Mouse (Mus musculus) liver, embryonic 14.5 days (tissue): ENCODE measurements around the gene Ppfia3.

Experiments used
- CTCF ChIP-seq: IDR thresholded peaks from 2 replicates; pipeline ENCODE4 v1.5.1; 2016; ENCODE audit warnings: antibody characterized with exemption, low read depth, control low read depth
- EP300 ChIP-seq: IDR thresholded peaks from 2 replicates; pipeline ENCODE4 v1.6.1; 2016; ENCODE audit warnings: antibody characterized with exemption, low read depth

GRCm38 (mm10) chr7:45337469-45337868 is 29.4 kb downstream of the Ppfia3 start:
- TF ChIP-seq CTCF (no peak), EP300 (no peak)
